Mouse (Mus musculus) ES-Bruce4 (cell line): ENCODE measurements around the gene Tmem269. TPM values are rescaled to one million over a fixed set of nuclear protein-coding genes. Genes with fewer than 3 reads are reported as not detected.

Experiments used
- H3K27ac ChIP-seq: 2 replicates; pipeline ENCODE4 v1.5.1; 2012; ENCODE audit warnings: low read length, inconsistent platforms; ENCODE audit not compliant: insufficient read depth
- H3K27me3 ChIP-seq: 2 replicates; pipeline ENCODE4 v1.6.1; 2012; ENCODE audit warnings: mild to moderate bottlenecking, low read length, inconsistent platforms; ENCODE audit not compliant: control insufficient read depth, poor library complexity, insufficient read depth, severe bottlenecking
- H3K36me3 ChIP-seq: 2 replicates; pipeline ENCODE4 v1.6.1; 2012; ENCODE audit warnings: inconsistent platforms, mild to moderate bottlenecking, low read length, moderate library complexity; ENCODE audit not compliant: control insufficient read depth, poor library complexity, insufficient read depth, severe bottlenecking
- H3K4me1 ChIP-seq: one replicate; pipeline ENCODE4 v1.8.1; 2011; ENCODE audit warnings: low read length; ENCODE audit not compliant: control insufficient read depth, insufficient read depth
- H3K4me3 ChIP-seq: 2 replicates; pipeline ENCODE4 v1.5.1; 2011; ENCODE audit warnings: low read depth, mild to moderate bottlenecking, low read length
- H3K9ac ChIP-seq: 2 replicates; pipeline ENCODE4 v1.6.1; 2012; ENCODE audit warnings: low read depth, mild to moderate bottlenecking, inconsistent platforms; ENCODE audit not compliant: poor library complexity, severe bottlenecking
- H3K9me3 ChIP-seq: replicated peaks from 2 replicates; pipeline ENCODE4 v1.6.1; 2012; ENCODE audit warnings: mild to moderate bottlenecking, low read length, inconsistent platforms; ENCODE audit not compliant: control insufficient read depth, poor library complexity, insufficient read depth, severe bottlenecking
- CTCF ChIP-seq: IDR thresholded peaks from one replicate; pipeline ENCODE4 v1.8.1; 2011; ENCODE audit warnings: low read depth, low read length
- EP300 ChIP-seq: IDR thresholded peaks from 2 replicates; pipeline ENCODE4 v1.6.1; 2011; ENCODE audit warnings: low read depth, low read length; ENCODE audit not compliant: insufficient read depth
- POLR2A ChIP-seq: IDR thresholded peaks from one replicate; pipeline ENCODE4 v1.8.1; 2011; ENCODE audit warnings: low read length; ENCODE audit not compliant: insufficient read depth
- polyA plus RNA-seq: library from polyadenylated mRNA; stranded (reverse); fragments of >200 nt; gene quantifications from 2 replicates; pipeline ENCODE4 v1.2.4, GENCODE M21; 2011; ENCODE audit warnings: low read depth; ENCODE audit not compliant: missing spikeins, insufficient read depth, insufficient read length

The Tmem269 gene
- polyA plus RNA-seq, 1 experiment: 0.73 TPM

GRCm38 (mm10) chr4:119180133-119180707 lies 37.8 kb downstream of the Tmem269 start:
- no peak overlapping the region for H3K9ac ChIP-seq
- no peaks in the 10 kb centered on the region for H3K27me3 ChIP-seq
- no peaks in the 10 kb centered on the region for H3K36me3 ChIP-seq
- TF ChIP-seq CTCF (no peak), POLR2A (no peak), EP300 (no peak)
- no peak overlapping the region for H3K4me3 ChIP-seq
- H3K9me3 ChIP-seq: no peaks in the 10 kb centered on the region
- H3K4me1 ChIP-seq: no peaks in the 10 kb centered on the region
- no peak overlapping the region for H3K27ac ChIP-seq

- Histone ChIP-seq H3K27ac (no peak overlapping the region), H3K27me3 (no peaks in the 10 kb centered on the region), H3K4me1 (no peaks in the 10 kb centered on the region), H3K9me3 (no peaks in the 10 kb centered on the region), H3K36me3 (no peaks in the 10 kb centered on the region), H3K4me3 (no peak overlapping the region), H3K9ac (no peak overlapping the region)
- TF ChIP-seq EP300: no peak
- TF ChIP-seq CTCF: no peak
- TF ChIP-seq POLR2A: no peak
Observed at GRCm38 (mm10) chr4:119178331-119178730, 39.7 kb downstream of the Tmem269 start.

DNA sequence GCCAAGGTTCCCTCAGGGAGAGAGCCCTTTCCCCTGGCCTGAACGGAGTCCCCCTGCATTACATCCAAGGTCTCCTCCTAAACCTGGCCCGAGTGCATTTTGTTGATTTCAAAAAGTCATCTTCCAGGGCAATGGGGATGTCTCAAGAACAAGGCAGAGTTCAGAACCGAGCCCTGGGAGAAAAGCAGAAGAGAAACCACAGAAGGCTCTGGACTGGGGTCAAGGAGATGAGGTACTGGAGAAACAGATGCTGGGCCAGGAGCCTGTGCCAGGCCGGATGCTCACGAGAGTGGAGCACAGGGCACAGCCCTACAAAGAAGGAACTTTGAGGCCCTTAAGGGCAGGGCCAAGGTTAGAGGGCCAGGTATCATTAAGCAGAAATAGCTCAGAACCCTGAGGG lies 40.3 kb downstream of the Tmem269 start:
- Histone ChIP-seq H3K9ac (no peak overlapping the region), H3K27ac (no peak overlapping the region), H3K36me3 (no peaks in the 10 kb centered on the region), H3K4me3 (no peak overlapping the region), H3K4me1 (no peaks in the 10 kb centered on the region), H3K9me3 (no peaks in the 10 kb centered on the region), H3K27me3 (no peaks in the 10 kb centered on the region)
- TF ChIP-seq POLR2A (no peak), EP300 (no peak), CTCF (no peak)

GRCm38 (mm10) chr4:119173851-119174453 lies 44.1 kb downstream of the Tmem269 start, which contains the start of gene Zfp691:
Gene Zfp691, minus strand, starts transcription at chr4:119174195.
- no peak within 1 kb of the TSS for H3K27ac ChIP-seq
- TF ChIP-seq EP300 (no peak), CTCF (no peak), POLR2A (no peak)

GRCm38 (mm10) chr4:119172919-119173650 lies 44.9 kb downstream of the Tmem269 start:
- Histone ChIP-seq H3K4me1 (no peaks in the 10 kb centered on the region), H3K36me3 (no peaks in the 10 kb centered on the region), H3K27ac (no peak overlapping the region), H3K27me3 (no peaks in the 10 kb centered on the region), H3K9me3 (no peaks in the 10 kb centered on the region), H3K9ac (peak overlapping the region; percentile 73), H3K4me3 (peak overlapping the region; percentile 88)
- no peak for TF ChIP-seq POLR2A
- no peak for TF ChIP-seq CTCF
- TF ChIP-seq EP300: no peak

More at GRCm38 (mm10) chr4:119173851-119174453, 44.1 kb downstream of the Tmem269 start, which contains the start of gene Zfp691:
- H3K4me3 ChIP-seq: peak within 1 kb of the TSS; percentile 88
- peak within 1 kb of the TSS; percentile 73 for H3K9ac ChIP-seq
- no peaks in the 10 kb centered on the region for H3K27me3 ChIP-seq
- H3K4me1 ChIP-seq: no peaks in the 10 kb centered on the region
- H3K36me3 ChIP-seq: no peaks in the 10 kb centered on the region
- no peaks in the 10 kb centered on the region for H3K9me3 ChIP-seq

DNA sequence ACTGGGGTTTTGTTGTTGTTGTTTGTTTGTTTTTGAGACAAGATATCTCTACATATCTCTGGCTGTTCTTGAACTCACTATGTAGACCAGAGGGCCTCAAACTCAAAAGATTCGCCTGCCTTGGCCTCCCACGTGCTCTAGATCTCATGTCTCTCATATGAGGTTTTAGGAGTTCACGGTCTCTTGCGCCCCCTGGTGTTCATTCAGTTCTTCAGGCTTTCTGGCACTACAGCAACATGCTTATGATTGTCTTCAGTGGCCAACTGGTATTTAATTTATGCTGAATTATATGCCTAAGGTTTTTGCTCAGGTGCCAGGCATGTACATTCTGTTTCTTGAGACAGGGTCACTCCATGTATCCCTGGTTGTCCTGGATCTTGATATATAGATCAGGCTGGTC lies 50.4 kb downstream of the Tmem269 start:
- Histone ChIP-seq H3K27ac (no peak overlapping the region), H3K9me3 (no peaks in the 10 kb centered on the region), H3K9ac (no peak overlapping the region), H3K4me3 (no peak overlapping the region), H3K27me3 (no peaks in the 10 kb centered on the region), H3K4me1 (peaks cover 2% of the 10 kb centered on the region), H3K36me3 (no peaks in the 10 kb centered on the region)
- TF ChIP-seq CTCF (peak; percentile 58), EP300 (no peak), POLR2A (no peak)
